Mouse (Mus musculus): ENCODE data around the gene Stx2. TPM values are rescaled to one million over a fixed set of nuclear protein-coding genes. Genes with fewer than 3 reads are reported as not detected.

The Stx2 gene
- polyA plus RNA-seq, 1 experiment from 2014 or later, result 31.5 TPM

DNA sequence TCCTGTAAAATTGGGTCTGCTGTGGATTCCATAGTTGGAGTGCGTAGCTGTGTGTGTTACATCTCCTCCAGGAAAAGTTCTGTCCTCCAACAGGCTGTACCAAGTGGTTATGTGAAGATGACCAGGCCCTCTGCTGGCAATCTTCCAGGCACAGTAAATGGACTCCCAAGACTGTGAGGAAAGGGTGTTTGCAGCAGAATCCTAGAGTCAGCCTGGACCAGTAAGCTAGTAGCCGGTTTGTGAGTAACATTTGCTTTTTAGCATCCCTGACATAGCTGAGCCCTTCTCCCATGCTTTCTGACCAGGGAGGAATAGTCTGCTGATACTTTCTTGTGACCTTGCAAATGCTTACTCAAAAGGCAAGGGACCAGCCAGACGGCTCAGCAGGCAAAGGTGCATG, 17.8 kb upstream of the Stx2 start:
- H3K9me3 ChIP-seq, result no peaks in the 10 kb centered on the region
- peaks cover 45% of the 10 kb centered on the region for H3K36me3 ChIP-seq
- H3K9ac ChIP-seq (replicated peaks), result no peak overlapping the region
- WGBS, result 89% methylated on average over 3 of the region's 3 CpGs
- H3K4me3 ChIP-seq (replicated peaks), result no peak overlapping the region
- no peak overlapping the region for H3K4me2 ChIP-seq
- H3K4me1 ChIP-seq (replicated peaks), result peaks cover 7% of the 10 kb centered on the region
- H3K27me3 ChIP-seq, result no peaks in the 10 kb centered on the region
- no peak overlapping the region for H3K27ac ChIP-seq
- no peak for ATAC-seq (ENCODE audit: insufficient number of reproducible peaks, insufficient read depth, low FRiP score, low TSS enrichment, low read depth)

GRCm38 (mm10) chr5:129025725-129026124, 17.4 kb upstream of the Stx2 start:
- 81% methylated on average over 2 of the region's 2 CpGs for WGBS

GRCm38 (mm10) chr5:129025048-129025447, 16.7 kb upstream of the Stx2 start:
- no peak for ATAC-seq (ENCODE audit: insufficient number of reproducible peaks, insufficient read depth, low FRiP score, low TSS enrichment, low read depth)
- peaks cover 45% of the 10 kb centered on the region for H3K36me3 ChIP-seq
- H3K27me3 ChIP-seq, result no peaks in the 10 kb centered on the region
- H3K9me3 ChIP-seq, result no peaks in the 10 kb centered on the region
- no peak overlapping the region for H3K4me2 ChIP-seq
- H3K4me1 ChIP-seq (replicated peaks), result peaks cover 7% of the 10 kb centered on the region
- WGBS, result 30% methylated on average over 2 of the region's 2 CpGs
- H3K27ac ChIP-seq, result no peak overlapping the region
- H3K9ac ChIP-seq (replicated peaks), result no peak overlapping the region
- H3K4me3 ChIP-seq (replicated peaks), result no peak overlapping the region

More at GRCm38 (mm10) chr5:129025725-129026124, 17.4 kb upstream of the Stx2 start:
- peaks cover 7% of the 10 kb centered on the region for H3K4me1 ChIP-seq (replicated peaks)
- no peak overlapping the region for H3K4me3 ChIP-seq (replicated peaks)
- ATAC-seq (ENCODE audit: insufficient number of reproducible peaks, insufficient read depth, low FRiP score, low TSS enrichment, low read depth), result no peak
- no peak overlapping the region for H3K9ac ChIP-seq (replicated peaks)
- no peaks in the 10 kb centered on the region for H3K27me3 ChIP-seq
- H3K9me3 ChIP-seq, result no peaks in the 10 kb centered on the region
- H3K36me3 ChIP-seq, result peaks cover 45% of the 10 kb centered on the region
- H3K27ac ChIP-seq, result no peak overlapping the region
- H3K4me2 ChIP-seq, result no peak overlapping the region

DNA sequence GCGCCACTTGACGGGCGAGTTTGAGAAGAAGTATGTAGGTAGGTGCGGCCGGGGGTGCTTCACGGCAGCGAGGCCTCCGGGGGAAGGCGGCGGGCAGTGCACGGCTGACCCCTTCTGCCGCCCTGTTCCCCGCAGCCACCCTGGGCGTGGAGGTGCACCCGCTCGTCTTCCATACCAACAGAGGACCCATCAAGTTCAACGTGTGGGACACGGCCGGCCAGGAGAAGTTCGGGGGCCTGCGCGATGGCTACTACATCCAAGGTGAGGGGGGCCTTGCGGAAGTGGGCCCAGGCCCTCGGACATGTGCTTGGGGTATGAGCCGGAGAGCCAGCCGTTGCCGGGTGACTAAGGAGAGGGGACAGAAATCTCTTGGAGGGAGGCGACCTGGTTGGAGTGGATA, 12.4 kb upstream of the Stx2 start:
- ATAC-seq (ENCODE audit: insufficient number of reproducible peaks, insufficient read depth, low FRiP score, low TSS enrichment, low read depth), result no peak

DNA sequence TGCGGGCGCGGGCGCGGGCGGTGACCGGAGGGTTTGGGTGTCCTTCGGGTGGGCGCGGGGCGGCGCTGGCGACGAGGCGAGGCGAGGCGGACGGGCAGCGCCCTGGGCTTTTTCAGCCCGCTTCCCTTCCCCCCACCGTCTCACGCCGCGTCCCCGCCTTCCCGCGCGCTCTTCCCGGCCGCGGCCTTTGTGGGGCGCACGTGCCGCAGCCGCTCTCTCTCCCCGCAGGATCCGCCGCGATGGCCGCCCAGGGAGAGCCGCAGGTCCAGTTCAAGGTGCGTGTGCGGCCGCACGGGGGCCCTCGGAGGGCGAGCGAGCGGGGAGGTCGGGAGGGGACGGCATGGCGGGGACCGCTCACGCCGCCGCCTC, 11.9 kb upstream of the Stx2 start:
- H3K4me1 ChIP-seq (replicated peaks), result peaks cover 10% of the 10 kb centered on the region
- peak overlapping the region; percentile 99 for H3K9ac ChIP-seq (replicated peaks)
- peak overlapping the region; percentile 97 for H3K4me3 ChIP-seq (replicated peaks)
- peak overlapping the region; percentile 87 for H3K4me2 ChIP-seq
- ATAC-seq (ENCODE audit: insufficient number of reproducible peaks, insufficient read depth, low FRiP score, low TSS enrichment, low read depth), result peak; percentile 57
- under 1% methylated on average over 56 of the region's 56 CpGs for WGBS
- peaks cover 34% of the 10 kb centered on the region for H3K36me3 ChIP-seq
- H3K27me3 ChIP-seq, result no peaks in the 10 kb centered on the region
- H3K9me3 ChIP-seq, result no peaks in the 10 kb centered on the region
- H3K27ac ChIP-seq, result peak overlapping the region; percentile 97

More for the DNA sequence above, 12.4 kb upstream of the Stx2 start:
- 2% methylated on average over 28 of the region's 28 CpGs for WGBS
- Histone ChIP-seq H3K4me2 (peak overlapping the region; percentile 87), H3K9ac (replicated peaks) (peak overlapping the region; percentile 99), H3K27me3 (no peaks in the 10 kb centered on the region), H3K4me1 (replicated peaks) (peaks cover 10% of the 10 kb centered on the region), H3K4me3 (replicated peaks) (peak overlapping the region; percentile 97), H3K27ac (peak overlapping the region; percentile 97), H3K9me3 (no peaks in the 10 kb centered on the region), H3K36me3 (peaks cover 36% of the 10 kb centered on the region)

- Histone ChIP-seq H3K36me3 (peaks cover 28% of the 10 kb centered on the region), H3K4me2 (peak within 1 kb of the TSS; percentile 87), H3K27me3 (no peaks in the 10 kb centered on the region), H3K9ac (replicated peaks) (peak within 1 kb of the TSS; percentile 99), H3K27ac (peak within 1 kb of the TSS; percentile 97), H3K4me3 (replicated peaks) (peak within 1 kb of the TSS; percentile 97), H3K4me1 (replicated peaks) (peaks cover 10% of the 10 kb centered on the region), H3K9me3 (no peaks in the 10 kb centered on the region)
- ATAC-seq (ENCODE audit: insufficient number of reproducible peaks, insufficient read depth, low FRiP score, low TSS enrichment, low read depth), result peak; percentile 87
- WGBS, result 1% methylated on average over 75 of the region's 102 CpGs
Observed at GRCm38 (mm10) chr5:129019497-129020299, 11.3 kb upstream of the Stx2 start, which contains the start of gene Ran. TSS of gene Ran (plus strand) at chr5:129020069.

DNA sequence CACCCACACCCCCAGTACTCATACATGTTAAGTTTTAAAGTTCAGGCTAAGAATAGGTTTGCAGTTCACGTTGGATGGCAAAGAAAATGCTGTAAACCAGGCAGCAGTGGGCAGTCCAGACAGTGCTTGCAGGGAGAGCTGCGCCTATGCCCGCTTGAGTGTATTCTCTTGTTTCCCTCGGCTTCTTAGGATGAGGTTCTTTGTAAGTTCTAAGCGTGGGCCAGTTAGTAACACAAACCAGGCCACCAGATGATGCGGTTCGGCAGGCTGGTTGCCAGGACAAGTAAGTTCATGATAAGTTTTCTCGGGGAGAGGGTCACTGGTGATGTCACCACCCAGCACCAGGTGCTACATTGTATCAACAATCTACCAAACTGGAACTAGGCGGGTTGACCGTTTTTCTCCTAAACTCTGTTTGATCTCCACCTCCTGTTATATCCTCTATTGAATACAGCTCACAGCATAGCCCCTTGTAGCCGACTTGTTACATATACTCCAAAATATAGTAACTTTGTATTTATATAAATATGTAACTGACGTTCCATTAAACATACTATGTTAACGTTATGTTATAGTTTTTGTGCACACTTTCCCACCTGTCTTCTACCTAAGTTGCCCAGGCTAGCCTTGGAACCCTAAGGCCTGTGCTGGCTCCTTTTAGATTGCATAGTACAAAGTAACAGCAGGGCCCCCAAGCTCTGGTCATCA, 10.6 kb upstream of the Stx2 start:
- Histone ChIP-seq H3K27ac (peak overlapping the region; percentile 91), H3K4me1 (replicated peaks) (peaks cover 10% of the 10 kb centered on the region), H3K36me3 (peaks cover 21% of the 10 kb centered on the region), H3K27me3 (no peaks in the 10 kb centered on the region), H3K4me2 (peak overlapping the region; percentile 57), H3K9ac (replicated peaks) (peak overlapping the region; percentile 99), H3K4me3 (replicated peaks) (peak overlapping the region; percentile 97), H3K9me3 (no peaks in the 10 kb centered on the region)
- ATAC-seq (ENCODE audit: insufficient number of reproducible peaks, insufficient read depth, low FRiP score, low TSS enrichment, low read depth), result no peak; the same call in 1 of the 2 replicates
- WGBS, result 83% methylated on average over 13 of the region's 13 CpGs

GRCm38 (mm10) chr5:129016370-129016769, 8.0 kb upstream of the Stx2 start:
- H3K4me1 ChIP-seq (replicated peaks), result peaks cover 4% of the 10 kb centered on the region; the same call in 1 of the 2 replicates
- H3K4me2 ChIP-seq, result no peak overlapping the region
- H3K27ac ChIP-seq, result no peak overlapping the region
- 94% methylated on average over 3 of the region's 3 CpGs for WGBS
- no peak for ATAC-seq (ENCODE audit: insufficient number of reproducible peaks, insufficient read depth, low FRiP score, low TSS enrichment, low read depth)
- no peaks in the 10 kb centered on the region for H3K27me3 ChIP-seq
- no peak overlapping the region for H3K9ac ChIP-seq (replicated peaks)
- no peaks in the 10 kb centered on the region for H3K36me3 ChIP-seq
- H3K9me3 ChIP-seq, result no peaks in the 10 kb centered on the region
- no peak overlapping the region for H3K4me3 ChIP-seq (replicated peaks)

DNA sequence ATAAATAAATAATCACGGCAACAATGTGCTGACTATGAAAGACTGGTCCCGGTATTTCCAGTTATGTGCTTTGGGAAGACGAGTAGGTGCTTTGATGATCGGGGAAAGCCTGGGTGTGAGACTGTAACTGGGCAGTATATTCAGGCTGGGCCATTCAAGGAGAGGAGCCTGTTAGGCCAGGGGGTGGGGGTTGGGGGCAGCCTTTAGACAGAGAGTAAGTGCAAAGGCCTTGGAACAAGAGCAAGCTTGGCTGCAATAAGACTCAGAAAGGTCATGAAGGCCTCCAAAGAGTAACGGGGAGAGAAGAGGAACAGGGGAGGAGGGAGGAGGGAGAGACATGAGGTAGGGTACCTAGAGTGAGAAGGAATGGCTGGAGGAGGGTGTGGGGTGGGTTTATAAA, 7.2 kb upstream of the Stx2 start:
- 75% methylated on average over 5 of the region's 5 CpGs for WGBS

GRCm38 (mm10) chr5:129015020-129015419, 6.6 kb upstream of the Stx2 start:
- Histone ChIP-seq H3K27ac (no peak overlapping the region), H3K4me3 (replicated peaks) (no peak overlapping the region), H3K9me3 (no peaks in the 10 kb centered on the region), H3K4me1 (replicated peaks) (peaks cover 4% of the 10 kb centered on the region; the same call in 1 of the 2 replicates), H3K9ac (replicated peaks) (no peak overlapping the region), H3K4me2 (no peak overlapping the region), H3K27me3 (no peaks in the 10 kb centered on the region), H3K36me3 (no peaks in the 10 kb centered on the region)
- 86% methylated on average over 3 of the region's 3 CpGs for WGBS
- ATAC-seq (ENCODE audit: insufficient number of reproducible peaks, insufficient read depth, low FRiP score, low TSS enrichment, low read depth), result no peak

More for the DNA sequence above, 7.2 kb upstream of the Stx2 start:
- no peak for ATAC-seq (ENCODE audit: insufficient number of reproducible peaks, insufficient read depth, low FRiP score, low TSS enrichment, low read depth)
- Histone ChIP-seq H3K4me2 (no peak overlapping the region), H3K9me3 (no peaks in the 10 kb centered on the region), H3K4me3 (replicated peaks) (no peak overlapping the region), H3K9ac (replicated peaks) (no peak overlapping the region), H3K27me3 (no peaks in the 10 kb centered on the region), H3K36me3 (no peaks in the 10 kb centered on the region), H3K27ac (no peak overlapping the region), H3K4me1 (replicated peaks) (peaks cover 4% of the 10 kb centered on the region; the same call in 1 of the 2 replicates)

- H3K27me3 ChIP-seq, result no peaks in the 10 kb centered on the region
- no peak overlapping the region for H3K27ac ChIP-seq
- H3K4me3 ChIP-seq (replicated peaks), result no peak overlapping the region
- no peak for ATAC-seq (ENCODE audit: insufficient number of reproducible peaks, insufficient read depth, low FRiP score, low TSS enrichment, low read depth)
- H3K36me3 ChIP-seq, result peaks cover under 1% of the 10 kb centered on the region; the same call in 1 of the 2 replicates
- no peaks in the 10 kb centered on the region for H3K9me3 ChIP-seq
- no peak overlapping the region for H3K9ac ChIP-seq (replicated peaks)
- no peak overlapping the region for H3K4me2 ChIP-seq
- WGBS, result 84% methylated on average over 2 of the region's 2 CpGs
- H3K4me1 ChIP-seq (replicated peaks), result peaks cover 12% of the 10 kb centered on the region
Observed at GRCm38 (mm10) chr5:129010937-129011336, 2.6 kb upstream of the Stx2 start.
